Comparison of ENCODE assay signal across 10 mouse cellular contexts in the genomic region with DNA sequence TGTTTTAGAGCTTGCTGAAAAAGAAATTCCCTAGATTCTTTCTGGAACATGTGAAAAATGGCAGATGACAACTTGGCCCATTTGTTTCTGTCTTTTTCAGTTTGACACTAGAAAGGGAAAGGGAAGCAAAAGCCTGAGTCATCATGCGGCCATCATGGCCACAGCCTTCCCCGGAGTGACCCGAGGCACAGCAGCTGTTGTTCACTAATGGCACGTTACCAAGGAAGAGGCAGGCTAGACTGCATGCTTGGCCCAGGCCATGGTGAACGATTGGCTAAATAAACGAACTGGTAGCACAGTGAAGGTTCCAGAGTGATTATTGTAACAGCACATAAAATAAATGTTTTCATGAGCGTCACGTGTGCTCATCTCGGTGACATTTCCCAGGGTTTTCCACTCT.
DNase-seq lines count a peak whose midpoint lies in the region; ATAC-seq and TF ChIP-seq lines count a peak whose summit lies in the region.
"Had no signal": no experiment of that assay in that cellular context is flagged by ENCODE, and none has a peak within 500 bp of the region (broad histone marks: within the 10 kb centered on the region; RNA-seq: fewer than 3 reads in every experiment).

No protein-coding gene starts in this region.

- 57% methylated on average over 9 of the region's 9 CpGs for WGBS in hindbrain, postnatal 0 days
- 79% methylated on average over 9 of the region's 9 CpGs for WGBS in hindbrain, embryonic 11.5 days
- 47% methylated on average over 9 of the region's 9 CpGs for WGBS in lung, embryonic 16.5 days
- 84% methylated on average over 9 of the region's 9 CpGs for WGBS in forebrain, embryonic 12.5 days
- WGBS in embryonic facial prominence, embryonic 10.5 days: 82% methylated on average over 9 of the region's 9 CpGs

- H3K9me3 ChIP-seq in hindbrain, postnatal 0 days (ENCODE audit: low read length): no peaks in the 10 kb centered on the region
- H3K9me3 ChIP-seq in hindbrain, embryonic 11.5 days (ENCODE audit: control insufficient read depth, low read length): no peaks in the 10 kb centered on the region
- H3K9me3 ChIP-seq in lung, embryonic 16.5 days (ENCODE audit: control insufficient read depth, low read length): no peaks in the 10 kb centered on the region
- no peaks in the 10 kb centered on the region for H3K9me3 ChIP-seq in forebrain, embryonic 12.5 days
- no peaks in the 10 kb centered on the region for H3K9me3 ChIP-seq in embryonic facial prominence, embryonic 10.5 days
- H3K9me3 ChIP-seq: limb, embryonic 15.5 days had no signal

- H3K4me3 ChIP-seq in hindbrain, postnatal 0 days (ENCODE audit: low read length): no peak overlapping the region
- no peak overlapping the region for H3K4me3 ChIP-seq in hindbrain, embryonic 11.5 days (ENCODE audit: low read depth, low read length)
- no peak overlapping the region for H3K4me3 ChIP-seq in lung, embryonic 16.5 days (ENCODE audit: low read length)
- H3K4me3 ChIP-seq in forebrain, embryonic 12.5 days (replicated peaks): no peak overlapping the region
- H3K4me3 ChIP-seq in embryonic facial prominence, embryonic 10.5 days: no peak overlapping the region
- H3K4me3 ChIP-seq: limb, embryonic 15.5 days had no signal

- no peaks in the 10 kb centered on the region for H3K36me3 ChIP-seq in hindbrain, postnatal 0 days (ENCODE audit: insufficient read depth, low read length)
- H3K36me3 ChIP-seq in hindbrain, embryonic 11.5 days (ENCODE audit: control insufficient read depth, insufficient read depth, low read length): no peaks in the 10 kb centered on the region
- no peaks in the 10 kb centered on the region for H3K36me3 ChIP-seq in lung, embryonic 16.5 days (ENCODE audit: control insufficient read depth, insufficient read depth, low read length)
- no peaks in the 10 kb centered on the region for H3K36me3 ChIP-seq in forebrain, embryonic 12.5 days (replicated peaks)
- no peaks in the 10 kb centered on the region for H3K36me3 ChIP-seq in embryonic facial prominence, embryonic 10.5 days (replicated peaks)
- H3K36me3 ChIP-seq: limb, embryonic 15.5 days had no signal

- ATAC-seq in hindbrain, postnatal 0 days: no peak
- no peak for ATAC-seq in hindbrain, embryonic 11.5 days (ENCODE audit: low FRiP score)
- peak; percentile 91 for ATAC-seq in lung, embryonic 16.5 days (ENCODE audit: low read depth)
- ATAC-seq in forebrain, embryonic 12.5 days (ENCODE audit: low FRiP score): no peak

- peak; percentile 48 for DNase-seq in hindbrain, postnatal 0 days (ENCODE audit: low spot score)
- no peak for DNase-seq in hindbrain, embryonic 11.5 days (ENCODE audit: low spot score)
- peak; percentile 90 for DNase-seq in Muller cell, postnatal 12 days (ENCODE audit: inconsistent ontology term)
- peak; percentile 33 for DNase-seq in heart, adult 8-10 months (ENCODE audit: low spot score)
- DNase-seq in frontal cortex, postnatal 25 days (ENCODE audit: low spot score in 2 of 2): no peak
- no peak for DNase-seq in embryonic facial prominence, embryonic 10.5 days (ENCODE audit: low spot score)
- DNase-seq: cerebellum, adult 11-12 months had no signal

- H3K9ac ChIP-seq in hindbrain, postnatal 0 days (replicated peaks; ENCODE audit: low read length): no peak overlapping the region
- H3K9ac ChIP-seq in hindbrain, embryonic 11.5 days (ENCODE audit: low read depth, low read length): no peak overlapping the region
- H3K9ac ChIP-seq in lung, embryonic 16.5 days (ENCODE audit: low read length): no peak overlapping the region
- H3K9ac ChIP-seq in forebrain, embryonic 12.5 days: no peak overlapping the region
- H3K9ac ChIP-seq: limb, embryonic 15.5 days had no signal

- H3K27ac ChIP-seq in hindbrain, postnatal 0 days: no peak overlapping the region
- no peak overlapping the region for H3K27ac ChIP-seq in hindbrain, embryonic 11.5 days (ENCODE audit: low read depth, low read length)
- H3K27ac ChIP-seq in lung, embryonic 16.5 days (ENCODE audit: low read length): peak overlapping the region; percentile 67; the same call in 1 of the 2 replicates
- H3K27ac ChIP-seq in forebrain, embryonic 12.5 days: no peak overlapping the region
- no peak overlapping the region for H3K27ac ChIP-seq in embryonic facial prominence, embryonic 10.5 days (replicated peaks)
- H3K27ac ChIP-seq: limb, embryonic 15.5 days had no signal

- no peak overlapping the region for H3K4me2 ChIP-seq in hindbrain, postnatal 0 days (ENCODE audit: low read depth, low read length)
- H3K4me2 ChIP-seq in hindbrain, embryonic 11.5 days (replicated peaks; ENCODE audit: low read depth, low read length): no peak overlapping the region
- H3K4me2 ChIP-seq in lung, embryonic 16.5 days (ENCODE audit: low read depth, low read length): no peak overlapping the region
- H3K4me2 ChIP-seq in forebrain, embryonic 12.5 days: no peak overlapping the region
- H3K4me2 ChIP-seq: limb, embryonic 15.5 days had no signal

- peaks cover 12% of the 10 kb centered on the region for H3K4me1 ChIP-seq in hindbrain, postnatal 0 days (ENCODE audit: insufficient read depth, low read length)
- no peaks in the 10 kb centered on the region for H3K4me1 ChIP-seq in hindbrain, embryonic 11.5 days (replicated peaks; ENCODE audit: control insufficient read depth, insufficient read depth, low read length)
- peaks cover 6% of the 10 kb centered on the region; the same call in 1 of the 2 replicates for H3K4me1 ChIP-seq in lung, embryonic 16.5 days (replicated peaks; ENCODE audit: control insufficient read depth, insufficient read depth, low read length)
- peaks cover 12% of the 10 kb centered on the region for H3K4me1 ChIP-seq in forebrain, embryonic 12.5 days
- peaks cover 25% of the 10 kb centered on the region for H3K4me1 ChIP-seq in embryonic facial prominence, embryonic 10.5 days

- H3K27me3 ChIP-seq in hindbrain, postnatal 0 days (ENCODE audit: insufficient read depth, low read length): no peaks in the 10 kb centered on the region
- no peaks in the 10 kb centered on the region for H3K27me3 ChIP-seq in hindbrain, embryonic 11.5 days (ENCODE audit: control insufficient read depth, insufficient read depth, low read length)
- no peaks in the 10 kb centered on the region for H3K27me3 ChIP-seq in lung, embryonic 16.5 days (ENCODE audit: control insufficient read depth, insufficient read depth, low read depth, low read length)
- no peaks in the 10 kb centered on the region for H3K27me3 ChIP-seq in forebrain, embryonic 12.5 days
- H3K27me3 ChIP-seq in embryonic facial prominence, embryonic 10.5 days (replicated peaks; ENCODE audit: low read depth, poor library complexity, severe bottlenecking): no peaks in the 10 kb centered on the region
- H3K27me3 ChIP-seq: limb, embryonic 15.5 days had no signal

- TF ChIP-seq CTCF in hindbrain, postnatal 0 days (IDR thresholded peaks at IDR 0.05; ENCODE audit: low read depth): no peak

Comparison
In these comparisons a context has a peak if more than half of its experiments do, and no peak if none do; other contexts are left out.
1. DNase-seq: peak in hindbrain, postnatal 0 days (single experiment), Muller cell, postnatal 12 days (single experiment) and heart, adult 8-10 months (single experiment); none in hindbrain, embryonic 11.5 days (single experiment), frontal cortex, postnatal 25 days (0 of 2) and embryonic facial prominence, embryonic 10.5 days (single experiment).